In genomic region chr2:44304971-44305808, GRCm38 (mm10) we compare ENCODE assay signal across 10 mouse cellular contexts.
DNase-seq lines count a peak whose midpoint lies in the region; ATAC-seq and TF ChIP-seq lines count a peak whose summit lies in the region.
"Had no signal": no experiment of that assay in that cellular context is flagged by ENCODE, and none has a peak within 500 bp of the region (broad histone marks: within the 10 kb centered on the region; RNA-seq: fewer than 3 reads in every experiment).

No protein-coding gene starts in this region.

- no peaks in the 10 kb centered on the region for H3K27me3 ChIP-seq in kidney, embryonic 14.5 days (ENCODE audit: control insufficient read depth, insufficient read depth, low read length)
- H3K27me3 ChIP-seq in forebrain, embryonic 13.5 days: no peaks in the 10 kb centered on the region
- no peaks in the 10 kb centered on the region for H3K27me3 ChIP-seq in midbrain, embryonic 12.5 days
- H3K27me3 ChIP-seq: CH12.LX had no signal

- peak overlapping the region; percentile 60; the same call in 1 of the 2 replicates for H3K27ac ChIP-seq in kidney, embryonic 14.5 days (ENCODE audit: low read depth, low read length)
- H3K27ac ChIP-seq in forebrain, embryonic 13.5 days: peak overlapping the region; percentile 81
- H3K27ac ChIP-seq in midbrain, embryonic 12.5 days (replicated peaks): peak overlapping the region; percentile 42

- H3K4me2 ChIP-seq in kidney, embryonic 14.5 days (replicated peaks; ENCODE audit: low read depth, low read length): no peak overlapping the region
- H3K4me2 ChIP-seq in forebrain, embryonic 13.5 days: peak overlapping the region; percentile 33
- H3K4me2 ChIP-seq in midbrain, embryonic 12.5 days (replicated peaks): peak overlapping the region; percentile 31

- TF ChIP-seq CTCF in brain, embryonic 14.5 days (IDR thresholded peaks at IDR 0.05; ENCODE audit: borderline replicate concordance, extremely low read depth, insufficient read depth, insufficient read length): no peak

- no peaks in the 10 kb centered on the region for H3K36me3 ChIP-seq in kidney, embryonic 14.5 days (ENCODE audit: control insufficient read depth, insufficient read depth, low read length)
- no peaks in the 10 kb centered on the region for H3K36me3 ChIP-seq in forebrain, embryonic 13.5 days (ENCODE audit: poor library complexity, severe bottlenecking)
- H3K36me3 ChIP-seq in midbrain, embryonic 12.5 days: no peaks in the 10 kb centered on the region

- H3K9me3 ChIP-seq in kidney, embryonic 14.5 days (ENCODE audit: control insufficient read depth, low read length): no peaks in the 10 kb centered on the region
- H3K9me3 ChIP-seq in forebrain, embryonic 13.5 days (replicated peaks): no peaks in the 10 kb centered on the region
- H3K9me3 ChIP-seq in midbrain, embryonic 12.5 days: no peaks in the 10 kb centered on the region

- H3K4me1 ChIP-seq in kidney, embryonic 14.5 days (ENCODE audit: control insufficient read depth, insufficient read depth, low read length): no peaks in the 10 kb centered on the region
- peaks cover 25% of the 10 kb centered on the region for H3K4me1 ChIP-seq in forebrain, embryonic 13.5 days
- peaks cover 13% of the 10 kb centered on the region; the same call in 1 of the 2 replicates for H3K4me1 ChIP-seq in midbrain, embryonic 12.5 days

- TF ChIP-seq POLR2A in brain, embryonic 14.5 days (IDR thresholded peaks at IDR 0.05; ENCODE audit: borderline replicate concordance, extremely low read depth, insufficient read depth, insufficient read length, poor library complexity, severe bottlenecking): no peak

- no peak for DNase-seq in kidney, postnatal 14 days
- peak; percentile 85 for DNase-seq in brain, embryonic 14.5 days (ENCODE audit: low read depth)
- DNase-seq in adrenal gland, postnatal 25 days: no peak
- DNase-seq: layer of hippocampus, postnatal 36 days had no signal

- WGBS in kidney, embryonic 14.5 days: 37% methylated on average over 17 of the region's 17 CpGs
- WGBS in forebrain, embryonic 13.5 days: 29% methylated on average over 17 of the region's 17 CpGs
- WGBS in midbrain, embryonic 12.5 days: 48% methylated on average over 17 of the region's 17 CpGs

- H3K4me3 ChIP-seq in kidney, embryonic 14.5 days (ENCODE audit: low read length): no peak overlapping the region
- H3K4me3 ChIP-seq in forebrain, embryonic 13.5 days: no peak overlapping the region; the same call in 1 of the 2 replicates
- H3K4me3 ChIP-seq in midbrain, embryonic 12.5 days: no peak overlapping the region

- no peak for ATAC-seq in kidney, embryonic 14.5 days (ENCODE audit: low FRiP score, low TSS enrichment)
- peak; percentile 70 for ATAC-seq in forebrain, embryonic 13.5 days
- peak; percentile 54 for ATAC-seq in midbrain, embryonic 12.5 days (ENCODE audit: low FRiP score, low read depth)
- ATAC-seq in megakaryocyte progenitor cell, adult 5-6 weeks (replicated peaks; ENCODE audit: poor library complexity): no peak
- ATAC-seq in erythroblast, adult 5-6 weeks (replicated peaks; ENCODE audit: low FRiP score, poor library complexity, severe bottlenecking): no peak

- no peak overlapping the region for H3K9ac ChIP-seq in kidney, embryonic 14.5 days (ENCODE audit: low read depth, low read length)
- H3K9ac ChIP-seq in forebrain, embryonic 13.5 days: no peak overlapping the region
- H3K9ac ChIP-seq in midbrain, embryonic 12.5 days (replicated peaks): no peak overlapping the region

Comparison
In these comparisons a context has a peak if more than half of its experiments do, and no peak if none do; other contexts are left out.
1. ATAC-seq: peak in forebrain, embryonic 13.5 days (single experiment) and midbrain, embryonic 12.5 days (single experiment); none in kidney, embryonic 14.5 days (single experiment), megakaryocyte progenitor cell, adult 5-6 weeks (single experiment) and erythroblast, adult 5-6 weeks (single experiment).
2. Peak in every context shown above with its lines, with median percentiles within 50 percentile points of each other: H3K27ac ChIP-seq.